Mouse (Mus musculus) lung, embryonic 16.5 days (tissue): Measurements from ENCODE around the gene Csnk1g2. TPM values are rescaled to one million over a fixed set of nuclear protein-coding genes. Genes with fewer than 3 reads are reported as not detected.

Experiments used
- ATAC-seq: fragments of 200-750 bp; cut with Nextera tagmentation; 2 replicates; pipeline ENCODE4 v1.8.0; 2017; ENCODE audit warnings: low read depth, mild to moderate bottlenecking, moderate library complexity
- H3K27ac ChIP-seq: fragments of 300-500 bp; sonication (generic); 2 replicates; pipeline ENCODE4 v1.5.1; 2014; ENCODE audit warnings: mild to moderate bottlenecking, control low read depth, low read length
- H3K27me3 ChIP-seq: fragments of 300-500 bp; sonication (generic); 2 replicates; pipeline ENCODE4 v1.6.1; 2014; ENCODE audit warnings: low read depth, low read length, mixed read lengths; ENCODE audit not compliant: control insufficient read depth, insufficient read depth
- H3K36me3 ChIP-seq: fragments of 300-500 bp; sonication (generic); 2 replicates; pipeline ENCODE4 v1.6.1; 2014; ENCODE audit warnings: low read length; ENCODE audit not compliant: control insufficient read depth, insufficient read depth
- H3K4me1 ChIP-seq: fragments of 300-500 bp; sonication (generic); replicated peaks from 2 replicates; pipeline ENCODE4 v1.6.1; 2014; ENCODE audit warnings: low read length, mixed read lengths; ENCODE audit not compliant: control insufficient read depth, insufficient read depth
- H3K4me2 ChIP-seq: fragments of 300-500 bp; sonication (generic); 2 replicates; pipeline ENCODE4 v1.6.1; 2014; ENCODE audit warnings: low read depth, low read length, control low read depth
- H3K4me3 ChIP-seq: fragments of 300-500 bp; sonication (generic); 2 replicates; pipeline ENCODE4 v1.5.1; 2014; ENCODE audit warnings: mild to moderate bottlenecking, low read length, control low read depth
- H3K9ac ChIP-seq: fragments of 300-500 bp; sonication (generic); 2 replicates; pipeline ENCODE4 v1.6.1; 2014; ENCODE audit warnings: low read length, control low read depth
- H3K9me3 ChIP-seq: fragments of 300-500 bp; sonication (generic); 2 replicates; pipeline ENCODE4 v1.6.1; 2016; ENCODE audit warnings: low read length; ENCODE audit not compliant: control insufficient read depth
- WGBS: fragments of 180-500 bp; shearing (Covaris S2); extraction: QIAGEN DNeasy Blood & Tissue Kit; methylation state at CpG from one replicate; pipeline ENCODE4 v1.1.7; 2014; 5-methylcytosine and 5-hydroxymethylcytosine counted together
- polyA plus RNA-seq: library from polyadenylated mRNA; unstranded; fragments of >200 nt; fragmentation: Nextera tagmentation; extraction: Ambion mirVana; gene quantifications from 2 replicates; pipeline ENCODE4 v1.2.1, GENCODE M21; 2015

Gene Csnk1g2
- polyA plus RNA-seq, 1 experiment from 2014 or later: 38.4 TPM

GRCm38 (mm10) chr10:80665459-80665858, 42.8 kb downstream of the Csnk1g2 start:
- no peak for ATAC-seq
- Histone ChIP-seq H3K4me2 (no peak overlapping the region), H3K36me3 (peaks cover 35% of the 10 kb centered on the region), H3K9me3 (no peaks in the 10 kb centered on the region), H3K4me1 (peaks cover 37% of the 10 kb centered on the region), H3K9ac (peak overlapping the region; percentile 38; the same call in 1 of the 2 replicates), H3K27ac (peak overlapping the region; percentile 92), H3K27me3 (no peaks in the 10 kb centered on the region), H3K4me3 (no peak overlapping the region)
- 42% methylated on average over 4 of the region's 4 CpGs for WGBS

- WGBS: 71% methylated on average over 10 of the region's 10 CpGs
- H3K27me3 ChIP-seq: no peaks in the 10 kb centered on the region
- peaks cover 40% of the 10 kb centered on the region for H3K36me3 ChIP-seq
- H3K27ac ChIP-seq: peak overlapping the region; percentile 92
- no peaks in the 10 kb centered on the region for H3K9me3 ChIP-seq
- H3K4me2 ChIP-seq: no peak overlapping the region
- H3K4me1 ChIP-seq: peaks cover 35% of the 10 kb centered on the region
- H3K9ac ChIP-seq: peak overlapping the region; percentile 34; the same call in 1 of the 2 replicates
- no peak overlapping the region for H3K4me3 ChIP-seq
- ATAC-seq: no peak
Observed at GRCm38 (mm10) chr10:80665981-80666733, 43.5 kb downstream of the Csnk1g2 start.

GRCm38 (mm10) chr10:80666837-80667412, 44.3 kb downstream of the Csnk1g2 start:
- 62% methylated on average over 19 of the region's 19 CpGs for WGBS
- peaks cover 46% of the 10 kb centered on the region for H3K36me3 ChIP-seq
- H3K9ac ChIP-seq: no peak overlapping the region
- H3K4me3 ChIP-seq: no peak overlapping the region
- ATAC-seq: no peak
- H3K27me3 ChIP-seq: no peaks in the 10 kb centered on the region
- H3K9me3 ChIP-seq: no peaks in the 10 kb centered on the region
- H3K4me2 ChIP-seq: no peak overlapping the region
- no peak overlapping the region for H3K27ac ChIP-seq
- H3K4me1 ChIP-seq: peaks cover 32% of the 10 kb centered on the region

- Histone ChIP-seq H3K27ac (no peak overlapping the region), H3K4me2 (no peak overlapping the region), H3K36me3 (peaks cover 46% of the 10 kb centered on the region), H3K27me3 (no peaks in the 10 kb centered on the region), H3K9ac (no peak overlapping the region), H3K4me1 (peaks cover 31% of the 10 kb centered on the region), H3K9me3 (no peaks in the 10 kb centered on the region), H3K4me3 (no peak overlapping the region)
- ATAC-seq: no peak
- 72% methylated on average over 11 of the region's 11 CpGs for WGBS
Observed at GRCm38 (mm10) chr10:80668614-80669013, 46.0 kb downstream of the Csnk1g2 start.

GRCm38 (mm10) chr10:80669018-80669417, 46.4 kb downstream of the Csnk1g2 start:
- Histone ChIP-seq H3K4me1 (peaks cover 32% of the 10 kb centered on the region), H3K27ac (no peak overlapping the region), H3K4me2 (no peak overlapping the region), H3K36me3 (peaks cover 46% of the 10 kb centered on the region), H3K9me3 (no peaks in the 10 kb centered on the region), H3K27me3 (no peaks in the 10 kb centered on the region), H3K4me3 (no peak overlapping the region), H3K9ac (no peak overlapping the region)
- ATAC-seq: no peak
- WGBS: 89% methylated on average over 12 of the region's 12 CpGs

- Histone ChIP-seq H3K27me3 (no peaks in the 10 kb centered on the region), H3K36me3 (peaks cover 46% of the 10 kb centered on the region), H3K4me3 (no peak overlapping the region), H3K9me3 (no peaks in the 10 kb centered on the region), H3K27ac (no peak overlapping the region), H3K4me2 (no peak overlapping the region), H3K4me1 (peaks cover 35% of the 10 kb centered on the region), H3K9ac (no peak overlapping the region)
- ATAC-seq: no peak
- WGBS: 94% methylated on average over 7 of the region's 7 CpGs
Observed at GRCm38 (mm10) chr10:80669737-80670485, 47.3 kb downstream of the Csnk1g2 start.

- no peak for ATAC-seq
- no peak overlapping the region for H3K4me3 ChIP-seq
- no peak overlapping the region for H3K9ac ChIP-seq
- peaks cover 46% of the 10 kb centered on the region for H3K36me3 ChIP-seq
- H3K4me1 ChIP-seq: peaks cover 30% of the 10 kb centered on the region
- no peak overlapping the region for H3K4me2 ChIP-seq
- 86% methylated on average over 2 of the region's 2 CpGs for WGBS
- H3K9me3 ChIP-seq: no peaks in the 10 kb centered on the region
- H3K27me3 ChIP-seq: no peaks in the 10 kb centered on the region
- H3K27ac ChIP-seq: no peak overlapping the region
Observed at GRCm38 (mm10) chr10:80670531-80670930, 47.9 kb downstream of the Csnk1g2 start.

GRCm38 (mm10) chr10:80671251-80671650, 48.6 kb downstream of the Csnk1g2 start:
- H3K27me3 ChIP-seq: no peaks in the 10 kb centered on the region
- H3K9ac ChIP-seq: no peak overlapping the region
- no peaks in the 10 kb centered on the region for H3K9me3 ChIP-seq
- no peak overlapping the region for H3K4me3 ChIP-seq
- peaks cover 43% of the 10 kb centered on the region for H3K36me3 ChIP-seq
- no peak for ATAC-seq
- H3K4me2 ChIP-seq: no peak overlapping the region
- H3K4me1 ChIP-seq: peaks cover 23% of the 10 kb centered on the region
- H3K27ac ChIP-seq: no peak overlapping the region
- 87% methylated on average over 4 of the region's 4 CpGs for WGBS
